ENCODE assay signal across 22 mouse cellular contexts in genomic region chr2:18722208-18722830, GRCm38 (mm10). TPM values are rescaled to one million over a fixed set of nuclear protein-coding genes. Genes with fewer than 3 reads are reported as not detected.
"Had no signal": no experiment of that assay in that cellular context is flagged by ENCODE, and none has a peak within 500 bp of the region (broad histone marks: within the 10 kb centered on the region; RNA-seq: fewer than 3 reads in every experiment).

No protein-coding gene starts in this region.

- DNase-seq: lung, adult 2 months; lung, postnatal 14 days; lung, postnatal 36 days; right cerebral cortex, postnatal 14 days; thymus, adult 2 months; thymus, postnatal 25 days; thymus, postnatal 4 days had no signal

- H3K4me2 ChIP-seq: lung, embryonic 15.5 days; midbrain, embryonic 11.5 days; midbrain, embryonic 13.5 days; midbrain, embryonic 15.5 days; neural tube, embryonic 12.5 days; stomach, embryonic 15.5 days had no signal

- H3K9me3 ChIP-seq: lung, embryonic 15.5 days; megakaryocyte, embryonic 14.5 days; midbrain, embryonic 13.5 days; midbrain, embryonic 15.5 days; neural tube, embryonic 12.5 days; stomach, embryonic 15.5 days had no signal

- H3K36me3 ChIP-seq: lung, embryonic 15.5 days; midbrain, embryonic 13.5 days; midbrain, embryonic 15.5 days; neural tube, embryonic 12.5 days; stomach, embryonic 15.5 days had no signal

- H3K9ac ChIP-seq: lung, embryonic 15.5 days; midbrain, embryonic 13.5 days; midbrain, embryonic 15.5 days; neural tube, embryonic 12.5 days; stomach, embryonic 15.5 days had no signal

- H3K4me3 ChIP-seq: lung, embryonic 15.5 days; megakaryocyte, embryonic 14.5 days; midbrain, embryonic 13.5 days; midbrain, embryonic 15.5 days; neural tube, embryonic 12.5 days; stomach, embryonic 15.5 days had no signal

- ATAC-seq: lung, postnatal 0 days; midbrain, embryonic 13.5 days; midbrain, embryonic 15.5 days had no signal

- H3K27ac ChIP-seq: lung, embryonic 15.5 days; macrophage; midbrain, embryonic 13.5 days; midbrain, embryonic 15.5 days; neural tube, embryonic 12.5 days; stomach, embryonic 15.5 days; stomach, postnatal 0 days had no signal

- H3K4me1 ChIP-seq: lung, embryonic 15.5 days; megakaryocyte, embryonic 14.5 days; midbrain, embryonic 13.5 days; midbrain, embryonic 15.5 days; neural tube, embryonic 12.5 days; stomach, embryonic 15.5 days had no signal

- H3K27me3 ChIP-seq: lung, embryonic 15.5 days; megakaryocyte, embryonic 14.5 days; midbrain, embryonic 15.5 days; neural tube, embryonic 12.5 days; stomach, embryonic 15.5 days had no signal

RNA-seq across cellular contexts. Expression of gene Spag6, which starts 28.5 kb away (rescaled TPM):
- total RNA-seq: megakaryocyte progenitor cell, adult 5-6 weeks; midbrain, postnatal 0 days; monocyte, adult 5-6 weeks; neutrophil, adult 5-6 weeks had no signal
- polyA plus RNA-seq: macrophage; midbrain, postnatal 0 days; neural tube, embryonic 14.5 days had no signal
